Mouse (Mus musculus) small intestine, adult 2 months (tissue): ENCODE data around the gene Ntm. TPM values are rescaled to one million over a fixed set of nuclear protein-coding genes. Genes with fewer than 3 reads are reported as not detected.

Experiments
- H3K27ac ChIP-seq: fragments of 200-500 bp; 2 replicates; pipeline ENCODE4 v1.5.1; 2012; ENCODE audit warnings: low read depth, low read length, control low read depth, inconsistent platforms; ENCODE audit not compliant: insufficient read depth
- H3K27me3 ChIP-seq: fragments of 200-500 bp; 2 replicates; pipeline ENCODE4 v1.6.1; 2012; ENCODE audit warnings: mild to moderate bottlenecking, moderate library complexity, low read length, inconsistent platforms; ENCODE audit not compliant: control insufficient read depth, insufficient read depth
- H3K36me3 ChIP-seq: fragments of 200-500 bp; 2 replicates; pipeline ENCODE4 v1.6.1; 2012; ENCODE audit warnings: mild to moderate bottlenecking, low read length, control low read depth, inconsistent platforms; ENCODE audit not compliant: control insufficient read depth, insufficient read depth
- H3K4me1 ChIP-seq: fragments of 200-500 bp; 2 replicates; pipeline ENCODE4 v1.6.1; 2012; ENCODE audit warnings: low read length, inconsistent platforms, mixed read lengths; ENCODE audit not compliant: control insufficient read depth, insufficient read depth, insufficient read length
- H3K4me3 ChIP-seq: fragments of 200-500 bp; 2 replicates; pipeline ENCODE4 v1.5.1; 2012; ENCODE audit warnings: low read depth, mild to moderate bottlenecking, control low read depth, inconsistent platforms, low read length, moderate library complexity
- CTCF ChIP-seq: fragments of 200-500 bp; IDR thresholded peaks from 2 replicates; pipeline ENCODE4 v1.5.1; 2012; ENCODE audit warnings: low read depth, mild to moderate bottlenecking, control low read depth, inconsistent platforms, low read length, moderate library complexity, mixed read lengths; ENCODE audit not compliant: insufficient replicate concordance, insufficient read length; ENCODE audit errors: extremely low read depth
- POLR2A ChIP-seq: fragments of 200-500 bp; IDR thresholded peaks from 2 replicates; pipeline ENCODE4 v1.6.1; 2012; ENCODE audit warnings: low read depth, mild to moderate bottlenecking, control low read depth, inconsistent platforms, low read length, moderate library complexity
- WGBS: fragments of 180-500 bp; shearing (Covaris S2); methylation state at CpG from one replicate; pipeline ENCODE4 v1.1.7; 2018; 5-methylcytosine and 5-hydroxymethylcytosine counted together
- polyA plus RNA-seq: library from polyadenylated mRNA; depleted of rRNA; stranded (reverse); fragments of >200 nt; gene quantifications from 2 replicates; pipeline ENCODE4 v1.2.3, GENCODE M21; 2012; rRNA removed

Ntm gene
- polyA plus RNA-seq = 0.10 and 0.39 TPM in 2 replicates

DNA sequence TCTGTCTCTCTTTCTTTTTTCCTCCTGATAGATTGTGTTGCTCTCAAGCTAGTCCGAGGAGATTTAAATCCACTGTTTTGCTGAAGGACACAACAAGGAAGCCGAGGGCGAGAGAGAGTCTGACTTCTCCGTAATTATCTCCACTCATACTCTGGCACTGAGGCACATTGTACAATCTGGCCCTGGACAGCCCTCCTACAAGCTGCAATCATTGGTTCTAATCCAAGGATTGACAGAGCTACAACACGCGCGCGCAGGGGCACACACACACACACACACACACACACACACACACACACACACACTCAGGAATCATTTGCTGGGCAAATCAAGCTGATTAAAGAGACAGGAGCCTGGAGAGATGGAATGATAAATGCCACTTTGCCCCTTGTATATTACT, at the start of gene Ntm:
Gene Ntm (minus strand): TSS at position 164 of the 400 bp plus-strand sequence.
- H3K4me3 ChIP-seq = peak within 1 kb of the TSS; percentile 3; the same call in 1 of the 2 replicates
- no peaks in the 10 kb centered on the region for H3K4me1 ChIP-seq
- 21% methylated on average over 8 of the region's 8 CpGs for WGBS

DNA sequence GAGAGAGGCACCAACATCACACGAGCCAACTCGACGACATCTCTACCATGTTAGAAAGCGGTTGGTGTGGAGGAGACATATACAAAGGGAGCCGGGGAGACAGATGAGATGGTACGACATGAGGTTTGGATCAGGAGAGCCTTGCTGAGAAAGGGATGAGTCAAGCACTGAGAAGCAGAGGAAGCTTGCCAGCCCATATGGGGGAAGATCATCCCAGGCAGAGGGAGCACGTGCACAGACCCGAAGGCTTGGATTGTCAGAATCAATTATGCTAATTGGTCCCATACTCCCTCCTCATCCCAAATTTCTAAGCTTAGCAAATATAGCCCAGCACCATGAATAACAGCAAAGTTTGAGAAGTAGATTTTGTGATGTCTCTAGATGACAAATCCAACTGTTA, 42.8 kb upstream of the Ntm start:
- TF ChIP-seq CTCF = no peak
- no peak for TF ChIP-seq POLR2A
- H3K36me3 ChIP-seq = no peaks in the 10 kb centered on the region
- 86% methylated on average over 8 of the region's 8 CpGs for WGBS
- H3K4me1 ChIP-seq = no peaks in the 10 kb centered on the region
- H3K27ac ChIP-seq = no peak overlapping the region
- no peaks in the 10 kb centered on the region for H3K27me3 ChIP-seq
- H3K4me3 ChIP-seq = no peak overlapping the region

More for the DNA sequence above, at the start of gene Ntm:
- TF ChIP-seq POLR2A (no peak), CTCF (no peak)
- no peaks in the 10 kb centered on the region for H3K27me3 ChIP-seq
- H3K27ac ChIP-seq = no peak within 1 kb of the TSS
- no peaks in the 10 kb centered on the region for H3K36me3 ChIP-seq

DNA sequence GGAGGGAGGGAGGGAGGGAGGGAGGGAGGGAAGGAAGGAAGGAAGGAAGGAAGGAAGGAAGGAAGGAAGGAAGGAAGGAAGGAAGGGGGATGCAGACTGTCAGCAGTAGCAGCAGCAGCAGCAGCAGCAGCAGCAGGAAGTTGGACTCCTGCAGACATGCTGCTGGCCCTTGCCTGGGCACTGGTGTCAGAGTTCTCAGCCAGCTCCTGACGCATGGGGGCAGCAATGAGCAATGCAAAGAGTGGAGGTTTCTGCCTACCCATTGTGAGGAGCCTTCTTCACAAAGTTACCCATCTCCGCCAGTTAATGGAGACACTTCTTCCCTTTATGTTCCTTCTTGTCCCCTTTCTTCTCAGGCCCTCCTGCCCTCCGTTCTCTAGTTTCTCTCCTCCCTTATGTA, 40.7 kb upstream of the Ntm start:
- no peaks in the 10 kb centered on the region for H3K4me1 ChIP-seq
- no peak overlapping the region for H3K4me3 ChIP-seq
- no peak overlapping the region for H3K27ac ChIP-seq
- no peaks in the 10 kb centered on the region for H3K27me3 ChIP-seq
- 35% methylated on average over 3 of the region's 3 CpGs for WGBS
- no peaks in the 10 kb centered on the region for H3K36me3 ChIP-seq
- no peak for TF ChIP-seq POLR2A
- peak; percentile 24; the same call in 1 of the 2 replicates for TF ChIP-seq CTCF

DNA sequence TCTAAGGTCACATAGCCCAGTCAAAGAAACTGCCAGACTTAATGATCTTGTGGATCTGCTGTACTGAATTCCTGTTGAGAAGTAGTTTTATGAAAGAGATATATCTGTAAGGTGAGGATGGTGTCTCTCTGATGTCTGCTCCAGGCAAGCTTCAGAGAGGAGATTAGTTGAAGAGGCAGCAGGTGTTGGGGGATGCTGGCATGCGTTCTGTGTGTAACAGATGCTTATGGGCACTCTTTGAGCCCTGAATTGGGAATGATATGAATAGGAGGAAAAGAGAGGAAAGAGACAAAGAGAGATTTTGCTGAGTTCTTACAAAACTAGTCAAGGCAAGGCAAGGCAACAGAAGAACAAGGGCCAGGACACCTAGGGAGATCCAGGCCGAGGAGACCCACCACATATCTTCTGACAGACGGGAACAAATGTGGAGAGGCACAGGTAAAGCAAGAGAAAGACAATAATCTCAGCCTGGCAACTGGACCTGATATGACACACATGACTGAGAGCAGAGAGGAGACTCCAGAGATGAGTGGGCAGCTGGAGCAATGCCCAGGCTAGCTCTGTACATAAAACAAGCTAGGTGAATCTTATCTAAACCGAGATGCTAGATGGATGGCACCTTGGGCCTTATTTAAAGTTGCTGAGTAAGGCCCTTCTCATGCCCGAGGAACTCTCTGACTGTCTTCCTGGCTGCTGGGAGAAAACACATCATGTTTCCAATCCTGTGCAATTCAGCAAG, 18.4 kb upstream of the Ntm start:
- no peak overlapping the region for H3K27ac ChIP-seq
- no peaks in the 10 kb centered on the region for H3K27me3 ChIP-seq
- 72% methylated on average over 5 of the region's 5 CpGs for WGBS
- no peaks in the 10 kb centered on the region for H3K4me1 ChIP-seq
- H3K4me3 ChIP-seq = no peak overlapping the region
- TF ChIP-seq CTCF = no peak
- TF ChIP-seq POLR2A = no peak
- H3K36me3 ChIP-seq = no peaks in the 10 kb centered on the region

DNA sequence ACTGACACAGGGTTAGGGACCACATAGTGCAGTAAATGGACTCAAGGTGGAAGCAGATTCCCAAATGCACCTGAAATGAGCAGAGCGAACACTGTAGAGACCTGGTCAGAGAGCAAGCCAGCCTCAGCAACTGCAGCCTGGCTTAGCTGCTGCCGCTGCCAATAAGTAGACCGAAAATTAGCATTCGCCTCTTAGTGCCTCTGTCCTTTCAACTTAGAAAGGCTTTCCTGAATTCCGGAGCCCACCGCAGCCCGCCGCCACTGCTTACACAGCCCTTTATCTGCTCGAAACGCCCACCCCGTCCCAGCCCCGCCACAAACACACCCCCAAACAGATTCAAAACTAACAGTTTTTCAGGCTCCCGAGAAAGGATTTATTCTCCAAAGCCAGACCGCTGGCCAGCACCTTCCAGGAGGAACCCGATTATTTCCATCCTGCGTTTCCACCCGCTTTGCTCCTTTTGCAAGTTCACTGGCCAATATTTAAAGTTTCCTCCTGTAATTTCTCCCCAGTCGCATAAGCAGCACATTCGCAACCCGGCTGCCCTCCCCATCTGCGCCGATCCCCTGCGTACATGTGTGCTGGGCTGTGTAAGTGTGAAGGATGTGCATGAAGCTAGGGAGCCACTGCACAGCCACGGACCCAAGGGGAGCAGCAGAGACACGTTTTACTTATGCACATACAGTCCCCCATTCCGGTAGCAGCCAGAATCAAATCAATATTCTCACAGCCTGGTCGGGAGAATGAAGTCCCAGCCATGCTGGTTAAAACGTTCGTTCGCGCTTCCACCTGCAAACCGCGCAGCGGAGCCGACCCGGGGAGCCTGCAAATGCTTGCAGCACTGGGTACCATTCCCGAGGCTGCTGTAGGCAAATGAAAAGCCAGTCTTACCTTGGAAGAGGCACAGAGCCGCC, 730 bp downstream of the Ntm start:
- H3K36me3 ChIP-seq = no peaks in the 10 kb centered on the region
- no peak overlapping the region for H3K27ac ChIP-seq
- H3K27me3 ChIP-seq = no peaks in the 10 kb centered on the region
- WGBS = 5% methylated on average over 38 of the region's 38 CpGs
- H3K4me3 ChIP-seq = peak overlapping the region; percentile 3; the same call in 1 of the 2 replicates
- no peaks in the 10 kb centered on the region for H3K4me1 ChIP-seq
- no peak for TF ChIP-seq CTCF
- no peak for TF ChIP-seq POLR2A

DNA sequence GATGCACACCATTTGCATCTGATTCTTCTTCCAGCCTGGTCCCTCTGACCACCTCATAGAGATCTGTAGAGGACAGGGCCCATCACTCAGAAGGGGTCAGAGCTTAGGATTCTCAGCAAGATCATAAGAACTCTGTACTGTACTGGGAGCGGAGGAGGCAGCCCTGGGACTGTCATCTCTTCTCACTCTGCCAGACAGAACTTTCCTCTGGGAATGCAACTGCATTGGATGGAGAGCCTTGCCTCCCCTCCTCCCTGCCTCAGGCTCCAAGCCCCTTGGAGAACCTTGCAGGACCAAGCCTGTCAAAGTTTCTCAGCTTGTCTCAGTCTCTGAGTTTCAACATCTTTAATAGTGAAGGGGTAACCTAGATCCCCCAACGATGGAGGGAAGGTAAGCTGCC, 1.4 kb downstream of the Ntm start:
- Histone ChIP-seq H3K4me1 (no peaks in the 10 kb centered on the region), H3K27me3 (no peaks in the 10 kb centered on the region), H3K36me3 (no peaks in the 10 kb centered on the region), H3K27ac (no peak overlapping the region), H3K4me3 (no peak overlapping the region)
- TF ChIP-seq POLR2A (no peak), CTCF (no peak)
- 55% methylated on average over 2 of the region's 2 CpGs for WGBS

DNA sequence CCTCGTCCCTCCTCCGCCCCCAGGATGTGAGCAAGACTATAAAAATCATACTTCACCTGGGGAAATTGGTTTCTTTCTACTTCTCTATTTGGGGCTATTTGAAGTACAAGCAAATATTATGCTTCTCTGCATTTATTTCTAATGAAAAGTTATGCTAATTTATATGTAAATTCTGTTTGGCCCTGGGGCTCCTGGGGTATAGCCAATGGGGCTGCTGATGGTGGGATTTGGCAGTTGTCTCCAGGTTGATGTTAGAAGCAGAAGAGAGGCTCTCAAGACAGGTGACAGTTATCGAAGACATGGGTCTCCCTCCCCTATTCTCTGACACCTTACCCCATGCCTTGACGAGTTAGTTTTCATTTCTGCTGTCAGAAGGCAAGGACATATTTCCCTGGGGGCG, 2.2 kb downstream of the Ntm start:
- H3K27me3 ChIP-seq = no peaks in the 10 kb centered on the region
- TF ChIP-seq POLR2A (no peak), CTCF (no peak)
- no peak overlapping the region for H3K4me3 ChIP-seq
- H3K36me3 ChIP-seq = no peaks in the 10 kb centered on the region
- 70% methylated on average over 5 of the region's 5 CpGs for WGBS
- H3K27ac ChIP-seq = no peak overlapping the region
- H3K4me1 ChIP-seq = no peaks in the 10 kb centered on the region
